In the genomic region with DNA sequence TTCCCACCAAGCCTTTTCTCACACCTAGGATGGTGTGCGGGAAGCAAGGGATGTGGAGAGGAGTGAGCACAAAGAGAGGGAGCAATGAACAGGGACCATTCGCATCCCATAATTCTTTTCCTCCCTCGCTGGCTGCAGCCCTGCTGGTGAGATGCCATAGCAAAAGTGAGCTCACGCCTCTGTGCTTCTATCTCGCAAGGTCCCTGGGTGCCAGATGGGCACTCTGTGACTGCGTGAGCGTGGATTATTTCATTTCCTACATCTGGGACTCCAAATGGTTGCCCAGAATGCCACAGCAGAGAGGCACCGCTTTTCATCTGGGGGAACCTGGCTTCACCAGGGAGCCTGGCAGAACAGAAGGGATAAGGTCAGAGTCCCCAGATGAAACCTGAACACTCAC, we compare ENCODE assay signal across 19 mouse cellular contexts.
DNase-seq lines count a peak whose midpoint lies in the region; ATAC-seq and TF ChIP-seq lines count a peak whose summit lies in the region.
"Had no signal": no experiment of that assay in that cellular context is flagged by ENCODE, and none has a peak within 500 bp of the region (broad histone marks: within the 10 kb centered on the region; RNA-seq: fewer than 3 reads in every experiment).

No protein-coding gene starts in this region.

- H3K27me3 ChIP-seq in heart, embryonic 10.5 days (ENCODE audit: insufficient read depth, poor library complexity, severe bottlenecking) = no peaks in the 10 kb centered on the region
- no peaks in the 10 kb centered on the region for H3K27me3 ChIP-seq in heart, embryonic 12.5 days (replicated peaks)
- H3K27me3 ChIP-seq in midbrain, embryonic 16.5 days (ENCODE audit: control insufficient read depth, insufficient read depth, low read depth, low read length) = no peaks in the 10 kb centered on the region
- H3K27me3 ChIP-seq: limb, embryonic 12.5 days; neural tube, embryonic 12.5 days had no signal

- no peak for TF ChIP-seq CTCF in brain, embryonic 14.5 days (IDR thresholded peaks at IDR 0.05; ENCODE audit: borderline replicate concordance, extremely low read depth, insufficient read depth, insufficient read length)

- no peaks in the 10 kb centered on the region for H3K4me1 ChIP-seq in heart, embryonic 10.5 days
- H3K4me1 ChIP-seq in heart, embryonic 12.5 days (replicated peaks) = no peaks in the 10 kb centered on the region
- H3K4me1 ChIP-seq in midbrain, embryonic 16.5 days (ENCODE audit: control insufficient read depth, insufficient read depth, low read length) = no peaks in the 10 kb centered on the region
- H3K4me1 ChIP-seq: limb, embryonic 12.5 days; neural tube, embryonic 12.5 days had no signal

- no peak for TF ChIP-seq POLR2A in brain, embryonic 14.5 days (IDR thresholded peaks at IDR 0.05; ENCODE audit: borderline replicate concordance, extremely low read depth, insufficient read depth, insufficient read length, poor library complexity, severe bottlenecking)

- no peak overlapping the region for H3K9ac ChIP-seq in heart, embryonic 12.5 days
- no peak overlapping the region for H3K9ac ChIP-seq in midbrain, embryonic 16.5 days (ENCODE audit: low read depth, low read length)
- H3K9ac ChIP-seq: limb, embryonic 12.5 days; liver, embryonic 14.5 days; neural tube, embryonic 12.5 days had no signal

- H3K4me3 ChIP-seq in heart, embryonic 10.5 days = no peak overlapping the region
- H3K4me3 ChIP-seq in heart, embryonic 12.5 days = no peak overlapping the region
- H3K4me3 ChIP-seq in midbrain, embryonic 16.5 days (ENCODE audit: low read depth, low read length) = no peak overlapping the region
- H3K4me3 ChIP-seq: limb, embryonic 12.5 days; neural tube, embryonic 12.5 days had no signal

- H3K36me3 ChIP-seq in heart, embryonic 10.5 days = no peaks in the 10 kb centered on the region
- H3K36me3 ChIP-seq in heart, embryonic 12.5 days = no peaks in the 10 kb centered on the region
- H3K36me3 ChIP-seq in midbrain, embryonic 16.5 days (ENCODE audit: control insufficient read depth, insufficient read depth, low read length) = no peaks in the 10 kb centered on the region
- H3K36me3 ChIP-seq: limb, embryonic 12.5 days; neural tube, embryonic 12.5 days had no signal

- peak; percentile 71 for DNase-seq in heart, embryonic 10.5 days (ENCODE audit: low spot score)
- DNase-seq in brain, embryonic 14.5 days (ENCODE audit: low read depth) = peak; percentile 33
- DNase-seq in frontal cortex, postnatal 36 days (ENCODE audit: low spot score in 2 of 2) = peak; percentile 18 to 48
- peak; percentile 36 to 42 for DNase-seq in left cerebral cortex, adult 18-20 months (ENCODE audit: low spot score in 2 of 2)
- DNase-seq: adrenal gland, adult 8-10 months; cerebellum, postnatal 14 days; gastrocnemius, postnatal 25 days; heart, postnatal 4 days; kidney, adult 9 months; kidney, postnatal 4 days had no signal

- H3K9me3 ChIP-seq in heart, embryonic 10.5 days = no peaks in the 10 kb centered on the region
- H3K9me3 ChIP-seq in heart, embryonic 12.5 days (replicated peaks) = no peaks in the 10 kb centered on the region
- no peaks in the 10 kb centered on the region for H3K9me3 ChIP-seq in midbrain, embryonic 16.5 days (replicated peaks; ENCODE audit: control insufficient read depth, low read length, poor library complexity, severe bottlenecking)
- H3K9me3 ChIP-seq: limb, embryonic 12.5 days; neural tube, embryonic 12.5 days had no signal

- 68% methylated on average over 8 of the region's 8 CpGs for whole genome bisulfite sequencing in heart, embryonic 10.5 days
- WGBS in heart, embryonic 12.5 days = 63% methylated on average over 8 of the region's 8 CpGs
- WGBS in midbrain, embryonic 16.5 days = 81% methylated on average over 8 of the region's 8 CpGs

- no peak overlapping the region for H3K4me2 ChIP-seq in heart, embryonic 12.5 days
- no peak overlapping the region for H3K4me2 ChIP-seq in midbrain, embryonic 16.5 days (ENCODE audit: low read length)
- H3K4me2 ChIP-seq: heart, embryonic 11.5 days; limb, embryonic 12.5 days; neural tube, embryonic 12.5 days had no signal

- ATAC-seq in heart, embryonic 12.5 days (ENCODE audit: insufficient number of reproducible peaks, low FRiP score) = no peak
- no peak for ATAC-seq in midbrain, embryonic 16.5 days
- no peak for ATAC-seq in megakaryocyte-erythroid progenitor cell, adult 5-6 weeks (replicated peaks; ENCODE audit: low FRiP score, low TSS enrichment, poor library complexity, severe bottlenecking)
- ATAC-seq: CD4-positive, CD25-positive, alpha-beta regulatory T cell, adult 4 months; lung, postnatal 0 days had no signal

- H3K27ac ChIP-seq in heart, embryonic 10.5 days = no peak overlapping the region
- H3K27ac ChIP-seq in heart, embryonic 12.5 days (ENCODE audit: poor library complexity, severe bottlenecking) = no peak overlapping the region
- no peak overlapping the region for H3K27ac ChIP-seq in midbrain, embryonic 16.5 days (ENCODE audit: low read length)
- H3K27ac ChIP-seq: limb, embryonic 12.5 days; liver, embryonic 14.5 days; neural tube, embryonic 12.5 days had no signal
